Mouse (Mus musculus): ENCODE data around the gene AC140267.1. TPM values are rescaled to one million over a fixed set of nuclear protein-coding genes. Genes with fewer than 3 reads are reported as not detected.

Gene AC140267.1
- polyA plus RNA-seq, 1 experiment from 2014 or later, result not detected

DNA sequence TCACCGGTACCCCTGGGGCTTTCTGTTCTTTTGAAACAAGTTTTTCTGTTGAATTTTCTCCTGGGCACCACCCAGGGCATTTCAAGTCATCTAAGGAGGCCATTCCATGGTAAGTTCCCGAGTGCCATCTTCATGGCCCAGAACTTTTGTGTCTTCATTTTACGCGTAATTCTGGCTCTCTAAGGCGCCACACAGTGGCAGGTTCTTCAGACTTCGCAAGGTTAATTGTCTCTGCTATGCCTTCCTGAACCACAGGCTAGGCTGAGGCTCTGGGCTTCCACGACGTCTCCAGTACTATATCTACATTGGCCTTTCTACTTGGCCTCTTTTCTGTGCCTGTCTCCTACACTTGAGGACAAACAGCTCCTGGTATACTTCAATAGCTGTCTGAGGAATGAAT, 14.6 kb upstream of the AC140267.1 start:
- Histone ChIP-seq H3K4me3 (ENCODE audit: low read depth, low read length) (no peak overlapping the region), H3K9ac (ENCODE audit: low read depth, low read length) (no peak overlapping the region), H3K9me3 (ENCODE audit: control insufficient read depth, low read length) (no peaks in the 10 kb centered on the region), H3K27me3 (replicated peaks; ENCODE audit: control insufficient read depth, insufficient read depth, low read length) (no peaks in the 10 kb centered on the region), H3K27ac (replicated peaks; ENCODE audit: low read depth, low read length) (no peak overlapping the region), H3K4me2 (ENCODE audit: low read depth, low read length) (no peak overlapping the region), H3K4me1 (ENCODE audit: control insufficient read depth, insufficient read depth, low read length) (no peaks in the 10 kb centered on the region), H3K36me3 (ENCODE audit: control insufficient read depth, insufficient read depth, low read length) (no peaks in the 10 kb centered on the region)
- WGBS, result 69% methylated on average over 8 of the region's 8 CpGs
- no peak for DNase-seq (ENCODE audit: low spot score)
- ATAC-seq (ENCODE audit: low read depth), result no peak

DNA sequence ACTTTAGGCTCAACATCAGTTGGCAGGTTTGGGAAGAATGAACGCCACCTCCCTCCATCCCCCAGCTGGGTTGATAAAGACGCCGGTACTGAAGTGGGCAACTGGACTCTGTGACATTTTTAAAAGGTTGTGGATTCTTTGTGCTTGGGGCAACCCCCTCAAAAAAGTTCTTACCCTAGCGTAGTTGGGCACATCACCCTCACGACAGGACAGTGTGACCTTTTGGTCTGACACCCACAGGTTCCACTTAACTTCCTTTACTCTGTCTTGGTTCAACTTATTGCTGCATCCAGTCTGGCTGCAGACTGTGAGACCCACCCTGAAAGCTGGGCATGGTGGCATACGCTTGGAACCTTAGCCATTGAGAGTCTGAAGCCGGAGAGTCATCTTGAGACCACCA, 11.9 kb upstream of the AC140267.1 start:
- Histone ChIP-seq H3K9ac (ENCODE audit: low read depth, low read length) (no peak overlapping the region), H3K9me3 (ENCODE audit: control insufficient read depth, low read length) (no peaks in the 10 kb centered on the region), H3K27me3 (replicated peaks; ENCODE audit: control insufficient read depth, insufficient read depth, low read length) (no peaks in the 10 kb centered on the region), H3K4me1 (ENCODE audit: control insufficient read depth, insufficient read depth, low read length) (no peaks in the 10 kb centered on the region), H3K27ac (replicated peaks; ENCODE audit: low read depth, low read length) (no peak overlapping the region), H3K36me3 (ENCODE audit: control insufficient read depth, insufficient read depth, low read length) (no peaks in the 10 kb centered on the region), H3K4me2 (ENCODE audit: low read depth, low read length) (no peak overlapping the region), H3K4me3 (ENCODE audit: low read depth, low read length) (no peak overlapping the region)
- whole genome bisulfite sequencing, result 86% methylated on average over 7 of the region's 7 CpGs
- no peak for ATAC-seq (ENCODE audit: low read depth)
- DNase-seq (ENCODE audit: low spot score), result no peak

DNA sequence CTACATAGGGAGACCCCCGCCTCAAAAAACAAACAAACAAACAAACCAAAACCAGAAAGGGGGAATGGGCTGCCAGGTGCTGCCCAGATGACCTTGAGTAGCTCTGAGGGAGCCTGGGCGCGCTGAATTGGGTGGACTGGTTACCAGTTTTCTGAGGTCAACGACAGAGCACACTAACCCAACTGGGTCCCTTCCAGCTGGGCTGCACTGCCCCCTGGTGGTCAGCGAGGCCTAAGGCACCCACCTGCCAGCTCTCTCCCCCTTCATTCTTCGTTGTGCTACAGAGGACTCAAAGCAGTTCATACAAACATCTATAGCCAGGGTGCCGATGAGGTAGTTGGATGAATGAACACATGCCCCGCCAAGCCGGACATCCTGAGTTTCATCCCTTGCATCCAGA, 10.4 kb upstream of the AC140267.1 start:
- no peak overlapping the region for H3K27ac ChIP-seq (replicated peaks; ENCODE audit: low read depth, low read length)
- no peak overlapping the region for H3K4me3 ChIP-seq (ENCODE audit: low read depth, low read length)
- H3K4me1 ChIP-seq (ENCODE audit: control insufficient read depth, insufficient read depth, low read length), result no peaks in the 10 kb centered on the region
- H3K36me3 ChIP-seq (ENCODE audit: control insufficient read depth, insufficient read depth, low read length), result no peaks in the 10 kb centered on the region
- 18% methylated on average over 9 of the region's 9 CpGs for WGBS
- DNase-seq (ENCODE audit: low spot score) (peak; percentile 39), ATAC-seq (ENCODE audit: low read depth) (peak; percentile 71; the same call in 1 of the 2 replicates)
- no peaks in the 10 kb centered on the region for H3K9me3 ChIP-seq (ENCODE audit: control insufficient read depth, low read length)
- no peaks in the 10 kb centered on the region for H3K27me3 ChIP-seq (replicated peaks; ENCODE audit: control insufficient read depth, insufficient read depth, low read length)
- H3K9ac ChIP-seq (ENCODE audit: low read depth, low read length), result no peak overlapping the region
- no peak overlapping the region for H3K4me2 ChIP-seq (ENCODE audit: low read depth, low read length)

DNA sequence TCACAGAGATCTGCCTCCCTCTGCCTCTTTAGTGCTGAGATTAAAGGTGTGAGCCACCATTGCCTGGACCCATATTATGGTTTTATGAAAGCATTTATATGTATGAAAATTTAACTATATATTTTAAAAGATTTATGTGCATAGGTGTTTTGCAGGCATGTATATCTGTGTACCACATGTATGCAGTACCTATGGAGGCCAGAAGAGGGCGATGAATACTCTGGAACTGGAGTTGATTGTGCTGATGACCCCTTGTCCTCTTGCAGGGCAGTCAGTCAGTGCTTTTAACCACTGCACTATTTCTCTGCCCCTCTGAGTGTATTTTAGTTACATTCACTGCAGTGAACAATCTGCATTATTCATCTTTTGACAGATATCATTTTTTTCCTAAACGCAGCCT, 9.8 kb upstream of the AC140267.1 start:
- Histone ChIP-seq H3K36me3 (ENCODE audit: control insufficient read depth, insufficient read depth, low read length) (no peaks in the 10 kb centered on the region), H3K9me3 (ENCODE audit: control insufficient read depth, low read length) (no peaks in the 10 kb centered on the region), H3K4me1 (ENCODE audit: control insufficient read depth, insufficient read depth, low read length) (no peaks in the 10 kb centered on the region), H3K4me2 (ENCODE audit: low read depth, low read length) (no peak overlapping the region), H3K27me3 (replicated peaks; ENCODE audit: control insufficient read depth, insufficient read depth, low read length) (no peaks in the 10 kb centered on the region), H3K9ac (ENCODE audit: low read depth, low read length) (no peak overlapping the region), H3K27ac (replicated peaks; ENCODE audit: low read depth, low read length) (no peak overlapping the region), H3K4me3 (ENCODE audit: low read depth, low read length) (no peak overlapping the region)
- DNase-seq (ENCODE audit: low spot score) (peak; percentile 27), ATAC-seq (ENCODE audit: low read depth) (no peak)
- WGBS, result 46% methylated on average over 2 of the region's 2 CpGs

DNA sequence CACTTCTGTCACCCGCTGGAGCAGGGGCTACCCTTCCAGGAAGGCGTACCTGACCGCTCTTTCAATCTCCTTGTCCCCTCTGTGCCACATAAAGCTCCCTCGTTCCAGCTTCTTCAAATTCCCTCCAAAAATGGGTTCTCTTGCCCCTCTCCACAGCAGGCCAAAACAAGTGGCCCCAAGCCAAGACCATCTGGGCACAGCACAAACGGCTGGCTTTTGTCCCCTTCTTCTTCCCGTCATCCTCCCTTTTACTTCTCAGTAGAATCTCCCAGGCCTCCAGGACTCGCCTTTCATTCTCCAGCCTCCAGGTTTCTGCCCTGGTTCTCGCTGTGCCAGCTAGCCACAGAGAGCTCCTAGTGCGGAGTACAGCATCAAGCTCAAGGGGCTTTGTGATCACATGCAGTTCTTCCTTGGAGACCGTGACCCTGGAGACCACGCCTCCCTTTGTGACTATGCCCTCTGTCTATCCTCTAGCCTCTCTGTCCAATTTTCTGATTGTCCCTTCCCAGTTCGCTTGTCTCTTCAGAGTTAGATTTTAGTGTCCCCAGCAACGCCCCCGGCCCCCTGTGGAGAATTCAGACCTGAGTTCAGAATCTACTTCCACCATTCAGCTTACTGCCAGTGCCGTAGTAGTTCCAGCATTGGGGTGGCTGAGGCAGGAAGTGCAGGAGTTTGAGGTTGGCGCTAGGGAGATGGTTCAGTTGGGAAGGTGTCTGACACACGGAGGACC, 7.4 kb upstream of the AC140267.1 start:
- Histone ChIP-seq H3K36me3 (ENCODE audit: control insufficient read depth, insufficient read depth, low read length) (no peaks in the 10 kb centered on the region), H3K27ac (replicated peaks; ENCODE audit: low read depth, low read length) (no peak overlapping the region), H3K4me2 (ENCODE audit: low read depth, low read length) (no peak overlapping the region), H3K9ac (ENCODE audit: low read depth, low read length) (no peak overlapping the region), H3K9me3 (ENCODE audit: control insufficient read depth, low read length) (no peaks in the 10 kb centered on the region), H3K4me3 (ENCODE audit: low read depth, low read length) (no peak overlapping the region), H3K27me3 (replicated peaks; ENCODE audit: control insufficient read depth, insufficient read depth, low read length) (no peaks in the 10 kb centered on the region), H3K4me1 (ENCODE audit: control insufficient read depth, insufficient read depth, low read length) (no peaks in the 10 kb centered on the region; the same call in 1 of the 2 replicates)
- ATAC-seq (ENCODE audit: low read depth) (no peak), DNase-seq (ENCODE audit: low spot score) (no peak)
- 75% methylated on average over 17 of the region's 17 CpGs for WGBS

DNA sequence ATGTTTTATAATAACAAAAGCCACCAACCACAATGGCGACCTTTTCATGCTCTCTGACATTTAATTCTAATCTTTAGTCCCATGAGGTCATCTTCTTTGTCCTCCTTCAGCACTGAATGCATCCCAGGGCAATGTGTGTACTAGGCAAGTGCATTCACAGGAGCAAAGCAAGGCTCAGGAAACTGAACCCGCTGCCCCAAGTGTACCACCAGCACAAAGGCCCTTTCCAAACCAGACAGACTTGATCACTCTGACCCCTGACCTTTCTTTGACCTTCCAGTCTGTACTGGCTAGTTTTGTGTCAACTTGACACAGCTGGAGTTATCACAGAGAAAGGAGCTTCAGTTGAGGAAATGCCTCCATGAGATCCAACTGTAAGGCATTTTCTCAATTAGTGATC, 3.3 kb upstream of the AC140267.1 start:
- H3K4me1 ChIP-seq (ENCODE audit: control insufficient read depth, insufficient read depth, low read length), result peaks cover 3% of the 10 kb centered on the region
- DNase-seq (ENCODE audit: low spot score) (peak; percentile 16), ATAC-seq (ENCODE audit: low read depth) (no peak)
- 53% methylated on average over 2 of the region's 2 CpGs for WGBS
- H3K9me3 ChIP-seq (ENCODE audit: control insufficient read depth, low read length), result no peaks in the 10 kb centered on the region
- H3K4me2 ChIP-seq (ENCODE audit: low read depth, low read length), result no peak overlapping the region
- no peak overlapping the region for H3K27ac ChIP-seq (replicated peaks; ENCODE audit: low read depth, low read length)
- peaks cover 18% of the 10 kb centered on the region for H3K36me3 ChIP-seq (ENCODE audit: control insufficient read depth, insufficient read depth, low read length)
- H3K27me3 ChIP-seq (replicated peaks; ENCODE audit: control insufficient read depth, insufficient read depth, low read length), result no peaks in the 10 kb centered on the region
- H3K9ac ChIP-seq (ENCODE audit: low read depth, low read length), result no peak overlapping the region
- H3K4me3 ChIP-seq (ENCODE audit: low read depth, low read length), result no peak overlapping the region

DNA sequence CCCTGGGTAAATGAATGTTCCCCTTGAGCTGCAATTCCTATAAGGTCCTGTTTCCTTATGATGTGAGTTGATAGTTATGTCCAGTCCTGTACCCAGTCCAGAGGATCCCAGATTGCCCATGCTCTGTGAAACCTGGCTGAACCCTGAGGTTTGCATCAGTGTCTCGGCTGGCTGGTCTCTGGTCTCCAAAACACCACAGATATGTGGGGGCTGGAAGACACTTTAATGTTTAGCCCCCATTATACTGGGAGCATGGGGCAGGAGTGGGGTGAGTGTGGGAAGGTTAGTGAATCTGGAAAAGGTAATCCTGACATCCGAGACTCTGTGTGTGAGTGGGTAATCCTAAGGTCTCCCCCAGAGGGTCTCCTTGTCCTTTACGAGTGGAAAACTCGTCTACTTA, 2.6 kb upstream of the AC140267.1 start:
- peak overlapping the region; percentile 96; the same call in 1 of the 2 replicates for H3K4me3 ChIP-seq (ENCODE audit: low read depth, low read length)
- peaks cover 23% of the 10 kb centered on the region for H3K36me3 ChIP-seq (ENCODE audit: control insufficient read depth, insufficient read depth, low read length)
- WGBS, result 45% methylated on average over 4 of the region's 4 CpGs
- H3K27ac ChIP-seq (replicated peaks; ENCODE audit: low read depth, low read length), result peak overlapping the region; percentile 63
- 0 out of 2 replicates have a peak overlapping the region, but pooled peaks have one; percentile 9 for H3K9ac ChIP-seq (ENCODE audit: low read depth, low read length)
- no peaks in the 10 kb centered on the region for H3K9me3 ChIP-seq (ENCODE audit: control insufficient read depth, low read length)
- H3K4me1 ChIP-seq (ENCODE audit: control insufficient read depth, insufficient read depth, low read length), result peaks cover 3% of the 10 kb centered on the region
- H3K4me2 ChIP-seq (ENCODE audit: low read depth, low read length), result peak overlapping the region; percentile 76
- DNase-seq (ENCODE audit: low spot score) (no peak), ATAC-seq (ENCODE audit: low read depth) (no peak)
- H3K27me3 ChIP-seq (replicated peaks; ENCODE audit: control insufficient read depth, insufficient read depth, low read length), result no peaks in the 10 kb centered on the region

DNA sequence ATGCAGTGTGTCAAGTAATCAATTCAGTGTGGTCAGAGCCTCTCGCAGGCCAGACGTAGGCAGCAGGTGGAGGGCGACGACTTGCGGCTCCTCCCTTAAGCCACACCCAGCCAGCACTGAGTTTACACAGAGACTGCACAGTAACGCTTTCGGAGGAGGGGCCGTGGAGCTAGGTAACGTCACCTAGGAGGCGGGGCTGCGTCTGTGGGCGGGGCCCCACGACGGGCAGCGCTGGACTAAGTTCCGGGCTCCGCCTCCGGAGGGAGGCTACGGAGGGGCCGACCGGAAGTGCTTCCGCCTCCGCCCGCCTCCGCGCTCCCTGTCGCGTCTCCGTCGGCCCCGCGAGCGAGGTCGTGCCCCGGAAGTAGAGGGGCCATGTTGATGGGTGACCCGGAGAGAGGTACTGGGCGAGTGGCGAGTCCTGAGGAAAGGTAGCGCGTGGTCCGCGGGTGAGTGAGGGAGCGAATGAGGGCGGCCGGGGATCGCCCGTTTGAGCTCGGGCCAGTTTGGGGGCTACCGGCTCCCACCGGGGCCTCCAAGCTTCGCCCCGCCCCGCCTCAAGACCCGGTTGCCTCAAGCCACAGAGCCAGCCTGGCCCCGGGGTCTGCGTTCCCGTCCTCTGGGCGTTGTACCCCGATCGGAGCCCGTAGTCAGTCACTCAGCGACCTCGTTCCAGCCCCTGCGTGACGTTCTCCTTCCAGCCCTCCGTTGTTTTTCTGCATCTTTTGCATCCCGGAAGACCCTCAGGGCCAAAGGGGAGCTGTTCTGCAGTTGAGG, 1.7 kb upstream of the AC140267.1 start, which contains the start of gene Mief1:
TSS of gene Mief1 (plus strand) at position 286 of the 777 bp plus-strand sequence.
- ATAC-seq (ENCODE audit: low read depth) (peak; percentile 97), DNase-seq (ENCODE audit: low spot score) (peak; percentile 98)
- Histone ChIP-seq H3K27me3 (replicated peaks; ENCODE audit: control insufficient read depth, insufficient read depth, low read length) (no peaks in the 10 kb centered on the region), H3K4me1 (ENCODE audit: control insufficient read depth, insufficient read depth, low read length) (peaks cover 3% of the 10 kb centered on the region), H3K36me3 (ENCODE audit: control insufficient read depth, insufficient read depth, low read length) (peaks cover 32% of the 10 kb centered on the region), H3K9me3 (ENCODE audit: control insufficient read depth, low read length) (no peaks in the 10 kb centered on the region), H3K27ac (replicated peaks; ENCODE audit: low read depth, low read length) (peak within 1 kb of the TSS; percentile 80), H3K4me3 (ENCODE audit: low read depth, low read length) (peak within 1 kb of the TSS; percentile 96), H3K9ac (ENCODE audit: low read depth, low read length) (peak within 1 kb of the TSS; percentile 89), H3K4me2 (ENCODE audit: low read depth, low read length) (peak within 1 kb of the TSS; percentile 76)
- under 1% methylated on average over 27 of the region's 67 CpGs for WGBS
